In the genomic region with DNA sequence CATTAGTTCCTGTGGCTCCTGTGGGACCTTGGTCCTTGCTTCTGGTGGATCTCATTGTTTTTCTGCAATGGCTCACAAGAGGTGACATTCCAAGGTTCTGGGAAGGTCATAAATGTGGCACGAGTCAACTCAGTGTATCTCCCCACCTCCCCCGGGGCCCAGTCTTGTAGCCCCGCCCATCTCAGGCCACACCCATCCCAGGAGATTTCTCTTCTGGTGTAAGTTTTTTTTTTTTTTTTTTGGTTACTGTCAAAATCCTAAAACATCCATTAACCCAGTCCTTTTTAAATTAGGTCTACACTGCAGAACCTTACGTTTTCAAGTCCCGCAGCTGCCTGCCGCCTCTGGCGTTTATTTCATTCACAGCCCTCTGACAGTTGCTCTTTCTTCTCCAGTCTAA, we compare ENCODE assay signal across 14 mouse cellular contexts. TPM values are rescaled to one million over a fixed set of nuclear protein-coding genes. Genes with fewer than 3 reads are reported as not detected.
DNase-seq lines count a peak whose midpoint lies in the region; ATAC-seq and TF ChIP-seq lines count a peak whose summit lies in the region.
"Had no signal": no experiment of that assay in that cellular context is flagged by ENCODE, and none has a peak within 500 bp of the region (broad histone marks: within the 10 kb centered on the region; RNA-seq: fewer than 3 reads in every experiment).

No protein-coding gene starts in this region.

- no peak for ATAC-seq in heart, embryonic 15.5 days (replicated peaks; ENCODE audit: insufficient number of reproducible peaks, insufficient read depth, low FRiP score, low read depth)
- no peak for ATAC-seq in liver, embryonic 13.5 days (ENCODE audit: low read depth)
- ATAC-seq in megakaryocyte, adult 5-6 weeks (ENCODE audit: poor library complexity, severe bottlenecking): no peak
- ATAC-seq: midbrain, embryonic 16.5 days had no signal

- no peak overlapping the region for H3K27ac ChIP-seq in heart, embryonic 15.5 days
- no peak overlapping the region for H3K27ac ChIP-seq in MEL (ENCODE audit: control insufficient read depth, low read depth, low read length)
- H3K27ac ChIP-seq in liver, embryonic 13.5 days: no peak overlapping the region
- H3K27ac ChIP-seq: forebrain, embryonic 12.5 days; hindbrain, embryonic 10.5 days; limb, embryonic 13.5 days; stomach, embryonic 15.5 days had no signal

- H3K36me3 ChIP-seq in heart, embryonic 15.5 days: no peaks in the 10 kb centered on the region
- no peaks in the 10 kb centered on the region for H3K36me3 ChIP-seq in MEL (ENCODE audit: control insufficient read depth in 1 of 2, insufficient read depth in 2 of 2, low read length in 2 of 2)
- H3K36me3 ChIP-seq in liver, embryonic 13.5 days: no peaks in the 10 kb centered on the region
- H3K36me3 ChIP-seq: forebrain, embryonic 12.5 days; G1E; hindbrain, embryonic 10.5 days; limb, embryonic 13.5 days; stomach, embryonic 15.5 days had no signal

- no peak overlapping the region for H3K9ac ChIP-seq in heart, embryonic 15.5 days
- no peak overlapping the region for H3K9ac ChIP-seq in MEL (ENCODE audit: control insufficient read depth, low read depth, low read length, poor library complexity, severe bottlenecking)
- no peak overlapping the region for H3K9ac ChIP-seq in liver, embryonic 13.5 days
- H3K9ac ChIP-seq: forebrain, embryonic 12.5 days; limb, embryonic 13.5 days; stomach, embryonic 15.5 days had no signal

- no peaks in the 10 kb centered on the region for H3K9me3 ChIP-seq in heart, embryonic 15.5 days (replicated peaks)
- no peaks in the 10 kb centered on the region for H3K9me3 ChIP-seq in MEL (replicated peaks; ENCODE audit: insufficient read depth, low read length)
- no peaks in the 10 kb centered on the region for H3K9me3 ChIP-seq in liver, embryonic 13.5 days (replicated peaks)
- H3K9me3 ChIP-seq: forebrain, embryonic 12.5 days; G1E; hindbrain, embryonic 10.5 days; limb, embryonic 13.5 days; stomach, embryonic 15.5 days had no signal

- H3K4me1 ChIP-seq in heart, embryonic 15.5 days (replicated peaks): peaks cover 4% of the 10 kb centered on the region; the same call in 1 of the 2 replicates
- H3K4me1 ChIP-seq in MEL (ENCODE audit: control insufficient read depth in 1 of 2, insufficient read depth in 2 of 2, low read length in 2 of 2): peaks cover 2 to 3% of the 10 kb centered on the region in 2 experiments; a peak in 1 of 4 replicates
- peaks cover 15% of the 10 kb centered on the region for H3K4me1 ChIP-seq in liver, embryonic 13.5 days (replicated peaks)
- H3K4me1 ChIP-seq: stomach, embryonic 15.5 days had no signal

- no peak for DNase-seq in heart, postnatal 36 days
- peak; percentile 61 for DNase-seq in B cell, adult 2 months
- no peak for DNase-seq in MEL (ENCODE audit: low read depth, low spot score)
- DNase-seq in liver, embryonic 13.5 days: no peak
- DNase-seq in gastrocnemius, postnatal 25 days: no peak
- no peak for DNase-seq in kidney, adult 9 months

- H3K4me3 ChIP-seq in heart, embryonic 15.5 days: no peak overlapping the region
- H3K4me3 ChIP-seq in MEL (ENCODE audit: control insufficient read depth in 1 of 2, insufficient read depth in 1 of 2, low read depth in 2 of 2, low read length in 2 of 2): no peak overlapping the region
- H3K4me3 ChIP-seq in liver, embryonic 13.5 days (replicated peaks): no peak overlapping the region
- H3K4me3 ChIP-seq: forebrain, embryonic 12.5 days; hindbrain, embryonic 10.5 days; limb, embryonic 13.5 days; stomach, embryonic 15.5 days had no signal

- no peak for TF ChIP-seq EP300 in MEL (IDR thresholded peaks at IDR 0.05; ENCODE audit: low read depth in 1 of 2, low read length in 2 of 2)

- peaks cover 36% of the 10 kb centered on the region for H3K27me3 ChIP-seq in heart, embryonic 15.5 days
- peaks cover 0 to 5% of the 10 kb centered on the region in 2 experiments; a peak in 3 of 4 replicates for H3K27me3 ChIP-seq in MEL (ENCODE audit: control insufficient read depth in 1 of 2, insufficient read depth in 2 of 2, low read length in 2 of 2)
- H3K27me3 ChIP-seq in liver, embryonic 13.5 days: peaks cover 50% of the 10 kb centered on the region

- no peak for TF ChIP-seq POLR2A in MEL (IDR thresholded peaks at IDR 0.05; ENCODE audit: control insufficient read depth in 1 of 2, insufficient read depth in 1 of 2, low read depth in 1 of 2, low read length in 2 of 2, poor library complexity in 1 of 2)

- intact Hi-C loops in heart, postnatal 36 days (cut with DNase I): loop anchor here (10.0 kb wide), 1 partner anchor 400 kb away; no protein-coding TSS in a partner anchor

- H3K4me2 ChIP-seq in heart, embryonic 15.5 days: peak overlapping the region; percentile 26; the same call in 1 of the 2 replicates
- H3K4me2 ChIP-seq in liver, embryonic 13.5 days: peak overlapping the region; percentile 15; the same call in 1 of the 2 replicates
- H3K4me2 ChIP-seq: forebrain, embryonic 12.5 days; limb, embryonic 13.5 days; stomach, embryonic 15.5 days had no signal

- WGBS in heart, embryonic 15.5 days: 25% methylated on average over 7 of the region's 7 CpGs
- WGBS in liver, embryonic 13.5 days (ENCODE audit: insufficient replicate concordance): 25% methylated on average over 7 of the region's 7 CpGs

- no peaks in the 10 kb centered on the region for H3K79me2 ChIP-seq in MEL (ENCODE audit: control insufficient read depth, insufficient read depth, low read length, poor library complexity)

- no peak for TF ChIP-seq RAD21 in MEL (IDR thresholded peaks at IDR 0.05; ENCODE audit: low read depth, low read length)

- no peak for TF ChIP-seq CTCF in MEL (IDR thresholded peaks at IDR 0.05 in 2 of 3, conservative IDR thresholded peaks at IDR 0.05 in 1 of 3; ENCODE audit: control insufficient read depth in 1 of 3, insufficient read depth in 1 of 3, low read depth in 2 of 3, low read length in 3 of 3, poor library complexity in 1 of 3, severe bottlenecking in 1 of 3)

TF ChIP-seq in MEL, 35 proteins besides CTCF, POLR2A, EP300 and RAD21:
- TF ChIP-seq ZNF384 (IDR thresholded peaks at IDR 0.05; ENCODE audit: low read depth, low read length): peak; percentile 58; the same call in 1 of the 2 replicates
- TF ChIP-seq TCF12 (IDR thresholded peaks at IDR 0.05; ENCODE audit: low read depth, low read length): no peak

RNA-seq across cellular contexts. Expression of a gene that starts 51.3 kb away (rescaled TPM):
- 31.5 and 39.9 TPM in 2 replicates for polyA plus RNA-seq in heart, embryonic 15.5 days (2015; fragmentation: Nextera tagmentation; extraction: Ambion mirVana)
- 1 to 10 TPM in 1 of 2 experiments, under 1 TPM in 1; 0.92 to 1.4 TPM for total RNA-seq in heart, postnatal 36 days (2021)
- total RNA-seq in MEL (2012; rRNA removed): 40.9 and 48.2 TPM in 2 replicates
- 10 to 100 TPM in 1 of 2 experiments, not detected in 1; 53.9 TPM for polyA plus RNA-seq in MEL (2012; ENCODE audit: insufficient read depth in 1 of 2, insufficient read length in 2 of 2, low read depth in 1 of 2, low replicate concordance in 2 of 2, missing spikeins in 1 of 2)
- 58.1 and 65.6 TPM in 2 replicates for polyA plus RNA-seq in liver, embryonic 13.5 days (2015; fragmentation: Nextera tagmentation; extraction: Ambion mirVana)
- under 1 TPM; 0.26 to 0.54 TPM for total RNA-seq in gastrocnemius, postnatal 25 days (2021)
- total RNA-seq in megakaryocyte, adult 5-6 weeks (2015): 19.6 and 25.9 TPM in 2 replicates
- total RNA-seq in megakaryocyte, adult 5-6 weeks (2017): 28.1 and 30.4 TPM in 2 replicates

Comparison
In these comparisons a context has a peak if more than half of its experiments do, and no peak if none do; other contexts are left out.
1. DNase-seq: peak in B cell, adult 2 months (2 of 2); none in heart, postnatal 36 days (0 of 2), MEL (single experiment), liver, embryonic 13.5 days (single experiment), gastrocnemius, postnatal 25 days (single experiment) and kidney, adult 9 months (single experiment).
2. RNA of a gene that starts 51.3 kb away (total RNA-seq): 40.9 to 48.2 TPM in MEL and 19.6 to 30.4 TPM in megakaryocyte, adult 5-6 weeks; 0.92 to 1.4 TPM in heart, postnatal 36 days and 0.26 to 0.54 TPM in gastrocnemius, postnatal 25 days; every median in the first group is over 4 times any median in the second.